Mouse (Mus musculus): Measurements from ENCODE around the gene Speer4c. TPM values are rescaled to one million over a fixed set of nuclear protein-coding genes. Genes with fewer than 3 reads are reported as not detected.
"Not testable (repeated sequence)": the region's sequence is repeated elsewhere in the genome, so short reads cannot be mapped to it uniquely, and the experiment has no call there.

Speer4c gene
- polyA plus RNA-seq, 1 experiment, result not detected

DNA sequence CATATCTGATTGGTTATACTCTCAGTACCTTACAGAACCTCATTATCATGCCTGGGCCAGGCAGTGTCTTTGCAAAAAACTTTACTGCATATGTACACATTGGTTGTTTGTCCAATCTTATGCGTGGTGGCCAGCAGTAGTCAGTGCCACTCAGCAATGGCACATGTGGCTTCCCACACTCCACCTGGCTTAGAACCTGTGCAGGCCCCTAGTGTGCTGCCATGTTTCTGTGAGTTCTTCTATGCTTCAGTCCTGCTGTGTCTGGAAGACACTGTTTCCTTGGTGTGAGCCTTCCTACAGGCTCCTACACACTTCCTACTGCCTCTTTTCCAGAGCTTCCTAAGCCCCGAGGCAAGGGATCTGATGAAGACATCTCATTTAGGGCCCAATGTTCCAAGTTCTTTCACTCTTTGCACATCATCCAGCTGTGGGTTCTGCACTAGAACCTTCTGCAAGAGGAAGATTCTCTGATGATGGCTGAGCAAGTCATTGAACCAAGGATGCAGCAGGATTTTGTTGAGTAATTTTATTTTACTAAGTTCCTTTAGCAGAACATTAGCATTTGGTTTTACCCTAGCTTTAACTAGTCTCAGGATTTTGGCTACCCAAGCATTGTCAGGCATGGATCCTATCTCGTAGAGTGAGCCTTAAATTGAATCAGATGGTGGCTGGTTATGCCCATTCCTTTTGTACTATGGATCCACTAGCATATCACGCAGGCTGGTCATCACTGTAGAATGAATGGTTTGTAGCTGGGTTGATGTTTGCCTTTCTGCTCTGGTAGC lies 25.0 kb downstream of the Speer4c start:
- not testable (repeated sequence) for H3K4me3 ChIP-seq (ENCODE audit: low read depth, low read length); H3K27ac ChIP-seq (ENCODE audit: insufficient read depth, low read length); H3K4me1 ChIP-seq (ENCODE audit: control insufficient read depth, insufficient read depth, low read length); H3K36me3 ChIP-seq (ENCODE audit: control insufficient read depth, insufficient read depth, low read length, poor library complexity, severe bottlenecking); H3K9ac ChIP-seq (ENCODE audit: low read depth, poor library complexity, severe bottlenecking); H3K27me3 ChIP-seq (ENCODE audit: control insufficient read depth, insufficient read depth, low read length, poor library complexity, severe bottlenecking)
- H3K9me3 ChIP-seq (replicated peaks; ENCODE audit: control insufficient read depth, insufficient read depth, low read length, poor library complexity, severe bottlenecking), result peaks cover 17% of the 10 kb centered on the region

GRCm38 (mm10) chr5:15681301-15682035 lies 32.6 kb downstream of the Speer4c start:
- not testable (repeated sequence) for H3K4me3 ChIP-seq (ENCODE audit: low read depth, low read length); H3K36me3 ChIP-seq (ENCODE audit: control insufficient read depth, insufficient read depth, low read length, poor library complexity, severe bottlenecking); H3K9ac ChIP-seq (ENCODE audit: low read depth, poor library complexity, severe bottlenecking); H3K4me1 ChIP-seq (ENCODE audit: control insufficient read depth, insufficient read depth, low read length); H3K27ac ChIP-seq (ENCODE audit: insufficient read depth, low read length); H3K27me3 ChIP-seq (ENCODE audit: control insufficient read depth, insufficient read depth, low read length, poor library complexity, severe bottlenecking)
- H3K9me3 ChIP-seq (replicated peaks; ENCODE audit: control insufficient read depth, insufficient read depth, low read length, poor library complexity, severe bottlenecking), result peaks cover 14% of the 10 kb centered on the region

DNA sequence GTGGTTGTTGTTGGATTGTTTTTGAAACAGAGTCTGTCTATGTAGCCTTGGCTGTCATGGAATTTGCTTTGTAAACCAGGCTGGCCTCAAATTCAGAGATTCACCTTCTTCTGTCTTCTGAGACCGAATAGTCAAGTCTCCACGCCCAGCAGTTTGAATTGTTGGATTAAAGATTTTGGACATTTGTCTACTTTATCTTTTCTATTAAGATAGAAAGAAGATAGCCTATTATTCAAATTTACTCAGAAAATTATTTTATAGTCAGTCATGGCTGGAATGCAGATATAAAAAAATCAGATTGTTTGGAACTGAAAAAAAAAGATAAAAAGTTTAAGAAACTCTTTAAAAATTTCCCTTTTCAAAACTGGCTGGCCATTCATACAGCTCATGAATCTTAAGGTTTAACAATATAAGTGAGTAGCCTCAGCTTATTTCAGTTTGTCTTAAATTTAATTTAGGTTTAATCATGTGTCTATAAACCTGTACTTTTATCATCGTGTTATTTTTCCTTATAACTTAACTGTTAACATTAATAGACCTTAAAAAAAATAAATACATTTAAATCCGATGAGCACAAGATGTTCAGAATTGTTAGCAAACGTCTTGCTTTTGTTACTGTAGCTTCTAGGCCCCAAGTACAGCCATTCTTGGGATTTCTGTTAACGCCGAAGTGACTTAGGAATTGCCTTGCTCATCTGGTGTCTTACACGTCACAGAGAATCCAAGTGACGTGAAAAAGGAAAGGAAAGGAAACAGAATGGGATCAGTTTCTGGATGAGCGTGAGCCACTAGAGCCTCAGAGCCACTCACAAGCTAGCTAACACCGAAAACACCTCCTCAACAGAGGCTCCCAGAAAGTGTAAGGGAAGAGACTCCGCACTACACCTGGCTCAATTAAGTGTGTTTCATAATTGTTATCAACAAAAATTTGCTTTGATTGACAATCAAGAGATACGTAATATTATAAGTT lies 33.8 kb downstream of the Speer4c start:
- H3K27ac ChIP-seq (ENCODE audit: insufficient read depth, low read length); H3K4me1 ChIP-seq (ENCODE audit: control insufficient read depth, insufficient read depth, low read length); H3K4me3 ChIP-seq (ENCODE audit: low read depth, low read length); H3K27me3 ChIP-seq (ENCODE audit: control insufficient read depth, insufficient read depth, low read length, poor library complexity, severe bottlenecking); H3K36me3 ChIP-seq (ENCODE audit: control insufficient read depth, insufficient read depth, low read length, poor library complexity, severe bottlenecking); H3K9ac ChIP-seq (ENCODE audit: low read depth, poor library complexity, severe bottlenecking): not testable (repeated sequence)
- peaks cover 12% of the 10 kb centered on the region; the same call in 1 of the 2 replicates for H3K9me3 ChIP-seq (replicated peaks; ENCODE audit: control insufficient read depth, insufficient read depth, low read length, poor library complexity, severe bottlenecking)

DNA sequence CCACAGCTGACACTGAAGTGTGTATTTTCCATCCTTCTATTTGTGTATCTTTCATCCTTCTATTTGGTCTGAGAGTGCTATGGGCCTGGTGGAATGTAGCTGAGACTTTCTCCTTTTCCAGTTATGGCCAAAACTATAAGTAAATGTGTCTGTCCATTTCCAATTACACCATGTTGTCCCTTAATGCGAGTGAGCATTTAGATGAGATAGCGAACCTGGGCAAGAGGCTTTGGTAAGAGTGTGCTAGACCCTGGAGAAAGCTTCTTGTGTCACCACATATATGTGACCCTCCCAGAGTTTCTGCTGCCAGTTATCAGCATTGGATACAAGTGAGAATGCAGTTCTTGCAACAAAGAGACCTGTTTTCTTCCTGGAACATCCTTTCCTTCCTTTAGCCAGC lies 35.2 kb downstream of the Speer4c start:
- not testable (repeated sequence) for H3K4me3 ChIP-seq (ENCODE audit: low read depth, low read length); H3K9ac ChIP-seq (ENCODE audit: low read depth, poor library complexity, severe bottlenecking); H3K36me3 ChIP-seq (ENCODE audit: control insufficient read depth, insufficient read depth, low read length, poor library complexity, severe bottlenecking); H3K4me1 ChIP-seq (ENCODE audit: control insufficient read depth, insufficient read depth, low read length); H3K27me3 ChIP-seq (ENCODE audit: control insufficient read depth, insufficient read depth, low read length, poor library complexity, severe bottlenecking); H3K27ac ChIP-seq (ENCODE audit: insufficient read depth, low read length); H3K9me3 ChIP-seq (replicated peaks; ENCODE audit: control insufficient read depth, insufficient read depth, low read length, poor library complexity, severe bottlenecking)

- not testable (repeated sequence) for H3K36me3 ChIP-seq (ENCODE audit: control insufficient read depth, insufficient read depth, low read length, poor library complexity, severe bottlenecking); H3K27ac ChIP-seq (ENCODE audit: insufficient read depth, low read length); H3K4me1 ChIP-seq (ENCODE audit: control insufficient read depth, insufficient read depth, low read length); H3K9ac ChIP-seq (ENCODE audit: low read depth, poor library complexity, severe bottlenecking); H3K27me3 ChIP-seq (ENCODE audit: control insufficient read depth, insufficient read depth, low read length, poor library complexity, severe bottlenecking); H3K9me3 ChIP-seq (replicated peaks; ENCODE audit: control insufficient read depth, insufficient read depth, low read length, poor library complexity, severe bottlenecking); H3K4me3 ChIP-seq (ENCODE audit: low read depth, low read length)
These were observed 36.3 kb downstream of the Speer4c start for GRCm38 (mm10) chr5:15677750-15678149.

GRCm38 (mm10) chr5:15674429-15675244 lies 39.4 kb downstream of the Speer4c start:
- not testable (repeated sequence) for H3K9me3 ChIP-seq (replicated peaks; ENCODE audit: control insufficient read depth, insufficient read depth, low read length, poor library complexity, severe bottlenecking); H3K4me3 ChIP-seq (ENCODE audit: low read depth, low read length); H3K27me3 ChIP-seq (ENCODE audit: control insufficient read depth, insufficient read depth, low read length, poor library complexity, severe bottlenecking); H3K4me1 ChIP-seq (ENCODE audit: control insufficient read depth, insufficient read depth, low read length); H3K27ac ChIP-seq (ENCODE audit: insufficient read depth, low read length); H3K9ac ChIP-seq (ENCODE audit: low read depth, poor library complexity, severe bottlenecking); H3K36me3 ChIP-seq (ENCODE audit: control insufficient read depth, insufficient read depth, low read length, poor library complexity, severe bottlenecking)

DNA sequence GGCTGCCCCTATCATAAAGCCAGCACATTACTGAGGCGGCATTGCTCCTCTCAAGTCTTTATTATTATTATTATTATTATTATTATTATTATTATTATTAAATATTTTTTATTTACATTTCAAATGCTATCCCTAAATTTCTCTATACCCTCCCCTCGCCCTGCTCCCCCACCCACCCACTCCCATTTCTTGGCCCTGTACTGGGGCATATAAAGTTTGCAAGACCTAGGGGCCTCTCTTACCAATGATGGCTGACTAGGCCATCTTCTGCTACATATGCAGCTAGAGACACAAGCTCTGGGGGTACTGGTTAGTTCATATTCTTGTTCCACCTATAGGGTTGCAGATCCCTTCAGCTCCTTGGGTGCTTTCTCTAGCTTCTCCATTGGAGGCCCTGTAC lies 40.1 kb downstream of the Speer4c start:
- not testable (repeated sequence) for H3K4me3 ChIP-seq (ENCODE audit: low read depth, low read length); H3K9me3 ChIP-seq (replicated peaks; ENCODE audit: control insufficient read depth, insufficient read depth, low read length, poor library complexity, severe bottlenecking); H3K4me1 ChIP-seq (ENCODE audit: control insufficient read depth, insufficient read depth, low read length); H3K9ac ChIP-seq (ENCODE audit: low read depth, poor library complexity, severe bottlenecking); H3K27me3 ChIP-seq (ENCODE audit: control insufficient read depth, insufficient read depth, low read length, poor library complexity, severe bottlenecking); H3K36me3 ChIP-seq (ENCODE audit: control insufficient read depth, insufficient read depth, low read length, poor library complexity, severe bottlenecking); H3K27ac ChIP-seq (ENCODE audit: insufficient read depth, low read length)

GRCm38 (mm10) chr5:15670789-15671188 lies 43.3 kb downstream of the Speer4c start:
- not testable (repeated sequence) for H3K9me3 ChIP-seq (replicated peaks; ENCODE audit: control insufficient read depth, insufficient read depth, low read length, poor library complexity, severe bottlenecking); H3K36me3 ChIP-seq (ENCODE audit: control insufficient read depth, insufficient read depth, low read length, poor library complexity, severe bottlenecking); H3K4me1 ChIP-seq (ENCODE audit: control insufficient read depth, insufficient read depth, low read length); H3K27ac ChIP-seq (ENCODE audit: insufficient read depth, low read length); H3K9ac ChIP-seq (ENCODE audit: low read depth, poor library complexity, severe bottlenecking); H3K27me3 ChIP-seq (ENCODE audit: control insufficient read depth, insufficient read depth, low read length, poor library complexity, severe bottlenecking)
- H3K4me3 ChIP-seq (ENCODE audit: low read depth, low read length), result peak overlapping the region; percentile 48
